Mouse (Mus musculus) heart, adult 2 months (tissue): ENCODE measurements around the gene Rabep1.

Experiments
- CTCF ChIP-seq: fragments of 200-600 bp; IDR thresholded peaks from 2 replicates; pipeline ENCODE4 v1.8.1; 2022; ENCODE audit warnings: antibody characterized with exemption, mild to moderate bottlenecking, moderate library complexity
- POLR2A ChIP-seq: fragments of 200-500 bp; IDR thresholded peaks from 2 replicates; pipeline ENCODE4 v1.6.1; 2011; ENCODE audit warnings: mild to moderate bottlenecking, low read depth, low read length, control low read depth; ENCODE audit not compliant: insufficient read depth

- TF ChIP-seq CTCF (no peak), POLR2A (no peak)
Observed at GRCm38 (mm10) chr11:70877670-70878069, 33.1 kb downstream of the Rabep1 start.
